Mouse (Mus musculus): ENCODE results near the gene Adamts8. TPM values are rescaled to one million over a fixed set of nuclear protein-coding genes. Genes with fewer than 3 reads are reported as not detected.

Gene Adamts8
- total RNA-seq, 2 experiments from 2014 or later, result 8.1 to 16.1 TPM

GRCm38 (mm10) chr9:30970001-30970400, 27.6 kb downstream of the Adamts8 start:
- intact Hi-C loops (cut with DNase I), result no loop called here
- no peak for DNase-seq

DNA sequence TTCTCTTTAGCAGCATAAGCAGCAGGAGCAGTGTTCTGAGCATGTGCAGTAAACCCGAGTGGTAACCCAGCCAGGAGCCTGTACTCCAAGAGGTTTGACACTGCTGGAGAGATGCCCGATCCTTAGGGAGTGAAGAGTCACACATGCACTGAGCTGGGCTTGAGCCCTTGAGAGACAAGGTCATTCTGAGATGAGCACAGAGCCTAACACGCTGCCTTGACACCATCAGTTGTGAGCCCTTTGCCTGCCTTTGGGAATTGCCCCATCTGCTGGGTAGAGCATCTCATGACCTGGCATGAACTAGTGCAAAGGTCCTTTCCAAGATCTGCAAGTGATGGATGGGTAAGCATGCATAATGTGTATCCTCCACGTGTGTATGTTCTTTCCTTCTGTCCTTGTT, 29.6 kb downstream of the Adamts8 start:
- DNase-seq, result peak; percentile 32 to 39
- intact Hi-C loops (cut with DNase I), result no loop called here

DNA sequence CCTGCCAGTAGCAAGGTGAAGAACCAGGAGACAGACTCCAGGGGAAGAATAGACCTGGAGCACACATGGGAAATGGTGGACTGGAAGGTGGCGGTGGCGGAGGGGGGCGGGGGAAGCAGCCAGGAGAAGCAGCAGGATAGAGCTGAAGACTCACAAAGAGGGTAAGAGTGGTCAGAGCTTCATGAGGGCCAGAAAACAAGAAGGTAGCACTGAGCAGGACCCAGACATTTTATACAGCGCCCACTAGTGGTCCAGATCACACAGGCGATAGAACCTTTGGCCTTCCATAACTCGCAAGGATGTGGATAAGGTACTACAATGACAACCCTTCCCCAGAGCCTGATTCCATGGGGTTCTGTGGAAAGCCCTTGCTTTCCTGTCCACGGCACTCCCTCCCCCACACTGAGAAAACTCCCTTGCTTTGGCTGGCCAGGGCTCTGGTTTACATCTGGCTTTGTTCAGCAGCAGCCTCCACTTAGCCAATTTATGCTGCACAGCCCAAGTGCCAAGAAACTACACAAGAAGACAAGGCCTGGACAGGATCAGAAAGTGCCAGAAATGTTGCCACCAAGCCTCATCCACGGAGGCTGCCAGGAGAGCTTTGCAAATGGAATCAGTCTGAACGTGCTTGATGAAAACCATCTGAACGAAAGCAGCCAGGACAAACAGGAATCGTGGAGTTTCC, 34.1 kb downstream of the Adamts8 start:
- peak; percentile 61 to 68 for DNase-seq
- intact Hi-C loops (cut with DNase I), result no loop called here

- peak in 1 of 2 experiments; percentile 34 for DNase-seq
Observed at GRCm38 (mm10) chr9:30980467-30980866, 38.1 kb downstream of the Adamts8 start.

DNA sequence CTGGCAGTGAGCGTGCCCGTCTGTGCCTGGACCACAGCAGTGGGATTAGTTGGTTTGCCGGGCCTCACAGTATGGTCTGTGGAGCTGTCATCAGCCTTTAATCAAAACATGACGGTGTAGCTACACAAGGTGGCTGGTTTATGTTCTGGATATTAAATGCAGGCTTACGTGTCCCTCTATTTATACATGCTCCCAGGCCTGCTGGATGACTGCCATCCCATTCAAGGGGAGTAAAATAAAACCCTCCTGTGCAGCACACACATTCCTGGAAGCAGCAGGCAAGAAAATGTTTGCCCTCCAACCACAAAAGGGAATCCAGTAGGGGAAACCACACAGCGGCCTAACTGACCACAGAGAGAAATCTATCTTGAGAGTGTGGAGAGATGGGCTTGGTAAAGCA, 43.4 kb downstream of the Adamts8 start:
- peak; percentile 49 to 68 for DNase-seq
- intact Hi-C loops (cut with DNase I), result no loop called here

More at GRCm38 (mm10) chr9:30980467-30980866, 38.1 kb downstream of the Adamts8 start:
- intact Hi-C loops (cut with DNase I), result no loop called here

- no peak for DNase-seq
- intact Hi-C loops (cut with DNase I), result no loop called here
Observed at GRCm38 (mm10) chr9:30993106-30993505, 50.7 kb downstream of the Adamts8 start.

GRCm38 (mm10) chr9:30996590-30997562, 54.5 kb downstream of the Adamts8 start:
- peak; percentile 44 to 47 for DNase-seq
- intact Hi-C loops (cut with DNase I), result no loop called here

- intact Hi-C loops (cut with DNase I), result no loop called here
- DNase-seq, result peak in 1 of 2 experiments; percentile 15
Observed at GRCm38 (mm10) chr9:31000641-31001040, 58.3 kb downstream of the Adamts8 start.

GRCm38 (mm10) chr9:31002528-31002927, 60.2 kb downstream of the Adamts8 start:
- no peak for DNase-seq
- intact Hi-C loops (cut with DNase I), result no loop called here

DNA sequence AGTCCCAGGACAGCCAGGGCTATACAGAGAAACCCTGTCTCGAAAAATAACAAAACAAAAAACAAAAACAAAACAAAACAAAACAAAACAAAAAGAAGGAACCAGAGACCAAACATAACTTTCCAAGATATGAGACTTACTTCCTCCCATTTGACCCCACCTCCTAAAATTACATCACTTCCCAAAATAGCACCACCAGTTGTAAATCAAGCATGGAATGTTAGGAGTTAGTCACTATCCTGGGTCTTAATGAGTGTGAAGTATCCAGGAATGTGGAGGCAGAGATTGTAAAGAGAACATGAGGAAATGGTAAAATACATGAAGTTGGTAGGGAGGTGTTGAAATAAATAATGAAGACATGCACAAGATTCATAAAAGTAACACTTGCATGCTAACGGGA, 67.0 kb downstream of the Adamts8 start:
- intact Hi-C loops (cut with DNase I), result no loop called here

DNA sequence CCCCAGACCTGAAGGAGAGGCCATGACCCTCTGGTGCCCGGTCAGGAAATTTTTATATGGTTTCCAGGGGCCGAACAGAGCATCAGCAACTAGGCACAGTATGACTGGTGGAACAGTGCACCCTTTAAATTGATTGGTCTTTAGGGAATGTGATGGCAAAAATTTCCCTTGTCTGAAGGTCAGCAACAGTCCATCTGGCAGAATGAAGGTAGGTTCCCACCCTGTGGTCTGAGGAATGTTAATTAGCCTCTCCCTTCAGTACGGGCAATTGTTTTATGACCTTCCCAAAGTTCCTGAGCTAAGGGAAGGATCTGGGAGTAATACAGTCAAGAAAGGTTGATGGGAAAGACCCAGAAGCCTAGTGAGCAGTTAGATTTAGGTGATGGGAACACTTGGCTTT, 67.7 kb downstream of the Adamts8 start:
- DNase-seq, result no peak
- intact Hi-C loops (cut with DNase I), result no loop called here

More for the DNA sequence above, 67.0 kb downstream of the Adamts8 start:
- DNase-seq, result no peak

DNA sequence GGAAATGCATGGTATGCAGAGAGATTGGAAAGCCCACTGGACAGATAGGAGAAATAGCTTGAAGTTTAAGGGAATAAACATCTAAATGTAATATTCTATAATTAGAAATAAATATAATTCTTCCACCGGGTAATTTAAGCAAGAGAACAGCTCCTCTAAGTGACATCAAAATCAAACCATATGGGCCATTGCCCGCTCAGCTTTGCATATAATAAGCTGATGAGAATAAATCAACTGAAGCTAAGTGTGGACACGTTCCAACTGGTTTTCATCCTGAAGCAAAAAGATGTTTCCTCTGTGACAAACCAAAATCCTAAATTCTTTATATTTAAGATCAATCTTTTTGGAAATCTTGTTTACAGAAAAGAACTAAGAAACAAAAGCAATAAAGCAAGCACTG, 68.4 kb downstream of the Adamts8 start:
- DNase-seq, result no peak
- intact Hi-C loops (cut with DNase I), result no loop called here

DNA sequence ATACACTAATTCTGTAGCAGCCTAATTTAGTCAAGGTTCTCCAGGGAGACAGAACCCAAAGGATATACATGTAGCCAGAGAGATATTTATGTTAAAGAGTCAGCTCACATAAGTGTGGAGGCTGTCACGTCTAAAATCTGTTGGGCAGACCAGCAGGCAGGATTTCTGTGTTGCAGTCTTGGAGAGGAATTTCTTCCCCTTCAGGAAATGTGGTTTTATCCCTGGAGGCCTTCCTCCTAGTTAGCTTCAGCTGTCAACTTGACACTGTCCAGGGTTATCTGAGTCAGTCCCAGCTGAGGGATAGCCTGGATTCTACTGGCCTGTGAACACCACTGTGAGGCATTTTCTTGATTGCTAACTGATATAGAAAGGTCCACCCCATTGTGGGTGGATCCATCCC, 69.2 kb downstream of the Adamts8 start:
- peak; percentile 44 to 53 for DNase-seq
- intact Hi-C loops (cut with DNase I), result no loop called here

DNA sequence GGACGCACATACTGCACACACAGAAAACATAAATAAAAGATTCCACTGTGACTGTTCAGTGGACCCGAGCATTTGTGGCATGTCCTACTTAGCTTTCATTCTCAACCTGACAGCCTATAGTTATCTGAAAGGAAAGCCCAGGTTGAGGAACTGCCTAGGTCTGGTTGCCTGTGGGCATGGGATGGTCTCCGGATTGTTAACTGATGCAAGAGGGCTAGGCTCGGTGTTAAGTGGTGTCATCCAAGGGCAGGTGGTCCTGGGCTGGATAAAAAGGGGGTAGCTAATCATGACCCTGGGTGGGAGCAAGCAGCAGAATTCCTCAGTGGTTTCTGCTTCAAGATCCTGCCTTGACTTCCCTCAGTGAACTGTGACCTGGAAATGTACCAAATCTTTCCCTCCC, 70.3 kb downstream of the Adamts8 start:
- intact Hi-C loops (cut with DNase I), result no loop called here
- no peak for DNase-seq

DNA sequence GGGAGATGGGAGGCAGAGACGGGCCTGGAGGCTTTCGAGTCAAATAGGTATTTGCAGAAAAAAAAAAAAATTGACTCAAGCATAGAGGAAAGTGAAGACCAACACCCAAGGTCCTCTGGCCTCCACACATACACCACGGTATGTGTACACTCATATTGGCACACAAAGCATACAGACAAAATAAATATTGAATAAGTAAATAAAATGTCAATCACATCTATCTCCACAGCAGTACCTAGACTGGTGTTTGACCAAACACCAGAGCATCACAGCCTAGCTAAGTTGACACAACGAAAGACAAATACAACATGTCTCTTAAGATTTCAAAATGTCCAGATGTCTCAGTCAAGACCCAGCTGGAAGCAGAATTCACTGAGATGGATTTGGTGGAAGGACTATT, 71.1 kb downstream of the Adamts8 start:
- intact Hi-C loops (cut with DNase I), result no loop called here
- DNase-seq, result no peak

Other genes with a start within 250 kb of the Adamts8 start
- gene Adamts15, start 20.1 kb upstream of the Adamts8 start, total RNA-seq (2021), result 10 to 100 TPM; 13.1 to 16.4 TPM
- 10 to 100 TPM; 31.3 to 35.6 TPM for gene Zbtb44, start 88.1 kb downstream of the Adamts8 start, total RNA-seq (2021)
- gene St14, start 189.3 kb downstream of the Adamts8 start, total RNA-seq (2021), result under 1 TPM; 0.42 to 0.93 TPM

Data from heart, postnatal 10 days (tissue).